Mouse (Mus musculus) intestine, postnatal 0 days (tissue): ENCODE data around the gene L3mbtl2. TPM values are rescaled to one million over a fixed set of nuclear protein-coding genes. Genes with fewer than 3 reads are reported as not detected.

Experiments used
- ATAC-seq: fragments of 200-750 bp; cut with Nextera tagmentation; 2 replicates; pipeline ENCODE4 v1.8.0; 2017; ENCODE audit warnings: mild to moderate bottlenecking, moderate TSS enrichment, moderate library complexity
- H3K27ac ChIP-seq: fragments of 300-500 bp; sonication (generic); 2 replicates; pipeline ENCODE4 v1.5.1; 2014; ENCODE audit warnings: mild to moderate bottlenecking, low read depth, low read length, moderate library complexity
- H3K27me3 ChIP-seq: fragments of 300-500 bp; sonication (generic); replicated peaks from 2 replicates; pipeline ENCODE4 v1.6.1; 2014; ENCODE audit warnings: low read length, mixed read lengths; ENCODE audit not compliant: control insufficient read depth, insufficient read depth
- H3K36me3 ChIP-seq: fragments of 300-500 bp; sonication (generic); 2 replicates; pipeline ENCODE4 v1.6.1; 2014; ENCODE audit warnings: mild to moderate bottlenecking, moderate library complexity; ENCODE audit not compliant: control insufficient read depth, insufficient read depth
- H3K4me1 ChIP-seq: fragments of 300-500 bp; sonication (generic); replicated peaks from 2 replicates; pipeline ENCODE4 v1.6.1; 2014; ENCODE audit warnings: antibody characterized with exemption, low read length, mixed read lengths; ENCODE audit not compliant: control insufficient read depth, insufficient read depth
- H3K4me2 ChIP-seq: fragments of 300-500 bp; sonication (generic); replicated peaks from 2 replicates; pipeline ENCODE4 v1.6.1; 2014; ENCODE audit warnings: low read depth, mild to moderate bottlenecking, moderate library complexity
- H3K4me3 ChIP-seq: fragments of 300-500 bp; sonication (generic); 2 replicates; pipeline ENCODE4 v1.5.1; 2014; ENCODE audit warnings: low read depth, low read length
- H3K9ac ChIP-seq: fragments of 300-500 bp; sonication (generic); 2 replicates; pipeline ENCODE4 v1.6.1; 2014; ENCODE audit warnings: mild to moderate bottlenecking, low read depth, low read length
- H3K9me3 ChIP-seq: fragments of 300-500 bp; sonication (generic); 2 replicates; pipeline ENCODE4 v1.6.1; 2016; ENCODE audit warnings: mixed run types; ENCODE audit not compliant: control insufficient read depth
- CTCF ChIP-seq: sonication (generic); IDR thresholded peaks from 2 replicates; pipeline ENCODE4 v1.5.1; 2016; ENCODE audit warnings: low read depth, mild to moderate bottlenecking, control low read depth, antibody characterized with exemption, moderate library complexity
- WGBS: fragments of 180-500 bp; shearing (Covaris S2); extraction: QIAGEN DNeasy Blood & Tissue Kit; methylation state at CpG from one replicate; pipeline ENCODE4 v1.1.7; 2014; 5-methylcytosine and 5-hydroxymethylcytosine counted together
- polyA plus RNA-seq: library from polyadenylated mRNA; unstranded; fragments of >200 nt; fragmentation: Nextera tagmentation; extraction: Ambion mirVana; gene quantifications from 2 replicates; pipeline ENCODE4 v1.2.1, GENCODE M21; 2015

Gene L3mbtl2
- polyA plus RNA-seq, 1 experiment from 2014 or later: 8.3 TPM

- 73% methylated on average over 4 of the region's 4 CpGs for WGBS
- Histone ChIP-seq H3K4me1 (no peaks in the 10 kb centered on the region), H3K36me3 (peaks cover 50% of the 10 kb centered on the region), H3K4me3 (no peak overlapping the region), H3K4me2 (no peak overlapping the region), H3K9me3 (no peaks in the 10 kb centered on the region), H3K27ac (no peak overlapping the region), H3K27me3 (no peaks in the 10 kb centered on the region), H3K9ac (no peak overlapping the region)
- TF ChIP-seq CTCF: peak; percentile 80
- no peak; the same call in 1 of the 2 replicates for ATAC-seq
Measured at GRCm38 (mm10) chr15:81670231-81670640, 6.5 kb downstream of the L3mbtl2 start.

GRCm38 (mm10) chr15:81676637-81677036, 12.9 kb downstream of the L3mbtl2 start:
- 69% methylated on average over 3 of the region's 3 CpGs for WGBS

DNA sequence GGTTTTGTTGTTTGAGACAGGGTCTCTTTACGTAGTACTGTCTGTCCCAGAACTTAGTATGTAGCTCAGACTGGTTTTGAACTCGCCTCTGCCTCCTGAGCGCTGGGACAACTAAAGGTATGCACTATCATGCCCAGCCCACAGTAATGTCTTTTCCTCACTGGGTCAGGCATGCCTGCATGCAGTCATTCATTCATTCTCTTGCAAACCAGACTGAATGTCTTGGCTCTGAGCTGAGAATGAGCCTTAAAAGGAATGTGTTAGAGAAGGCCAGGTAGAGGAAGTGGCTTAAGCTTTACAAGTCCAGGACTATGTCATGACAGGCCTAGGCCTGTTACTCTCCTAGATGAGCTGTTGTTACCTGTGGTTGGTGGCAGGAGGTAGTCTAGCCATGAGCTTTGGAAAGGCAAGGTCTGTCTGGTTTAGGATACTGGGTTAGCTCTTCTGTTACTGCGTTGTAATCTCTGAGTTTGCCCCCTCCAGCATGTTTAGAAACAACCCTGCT, 16.7 kb downstream of the L3mbtl2 start:
- H3K27ac ChIP-seq: no peak overlapping the region
- ATAC-seq: no peak
- peaks cover 71% of the 10 kb centered on the region for H3K36me3 ChIP-seq
- TF ChIP-seq CTCF: no peak
- H3K4me1 ChIP-seq: no peaks in the 10 kb centered on the region
- no peaks in the 10 kb centered on the region for H3K9me3 ChIP-seq
- H3K27me3 ChIP-seq: no peaks in the 10 kb centered on the region
- no peak overlapping the region for H3K4me2 ChIP-seq
- WGBS: 97% methylated on average over 4 of the region's 4 CpGs
- H3K9ac ChIP-seq: no peak overlapping the region
- no peak overlapping the region for H3K4me3 ChIP-seq

More at GRCm38 (mm10) chr15:81676637-81677036, 12.9 kb downstream of the L3mbtl2 start:
- no peak overlapping the region for H3K4me2 ChIP-seq
- no peak for TF ChIP-seq CTCF
- H3K9me3 ChIP-seq: no peaks in the 10 kb centered on the region
- H3K27ac ChIP-seq: no peak overlapping the region
- no peak overlapping the region for H3K9ac ChIP-seq
- no peaks in the 10 kb centered on the region for H3K27me3 ChIP-seq
- H3K4me1 ChIP-seq: no peaks in the 10 kb centered on the region
- no peak overlapping the region for H3K4me3 ChIP-seq
- ATAC-seq: no peak
- peaks cover 56% of the 10 kb centered on the region for H3K36me3 ChIP-seq

DNA sequence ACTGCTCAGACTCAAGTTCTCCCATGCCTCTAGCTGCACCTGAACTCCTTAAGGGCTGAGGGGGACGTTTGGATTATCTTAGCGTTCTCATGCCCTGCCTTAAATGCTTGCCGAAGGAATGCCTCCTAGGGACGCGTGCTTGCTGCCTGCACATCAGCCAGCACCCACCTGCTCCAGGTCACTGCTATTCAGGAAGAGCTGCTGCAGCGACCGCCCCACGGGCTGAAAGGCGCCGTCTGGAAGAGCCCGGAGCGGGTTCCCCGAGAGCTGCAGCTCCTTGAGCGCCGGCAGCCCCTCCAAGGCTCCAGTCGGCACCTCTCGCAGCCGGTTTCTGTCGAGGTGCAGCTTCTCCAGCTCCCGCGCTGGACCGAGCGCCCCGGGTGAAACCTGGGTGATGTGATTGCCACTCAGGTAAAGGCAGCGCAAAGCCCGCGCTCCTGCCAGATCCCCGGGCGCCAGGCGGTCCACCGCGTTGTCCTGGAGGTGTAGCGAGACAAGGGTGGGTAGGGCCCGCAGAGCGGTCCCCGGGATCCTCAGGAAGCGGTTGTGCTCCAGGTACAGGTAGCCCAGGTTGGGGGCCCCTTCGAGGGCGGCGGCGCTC, 29.8 kb downstream of the L3mbtl2 start:
- Histone ChIP-seq H3K36me3 (no peaks in the 10 kb centered on the region; the same call in 1 of the 2 replicates), H3K4me1 (0 out of 2 replicates have a peak, but pooled peaks cover 6% of the 10 kb centered on the region), H3K4me3 (peak overlapping the region; percentile 43), H3K4me2 (peak overlapping the region; percentile 83), H3K9ac (peak overlapping the region; percentile 17; the same call in 1 of the 2 replicates), H3K9me3 (no peaks in the 10 kb centered on the region), H3K27ac (no peak overlapping the region), H3K27me3 (peaks cover 41% of the 10 kb centered on the region)
- no peak for TF ChIP-seq CTCF
- 4% methylated on average over 41 of the region's 41 CpGs for WGBS
- peak; percentile 39 for ATAC-seq

DNA sequence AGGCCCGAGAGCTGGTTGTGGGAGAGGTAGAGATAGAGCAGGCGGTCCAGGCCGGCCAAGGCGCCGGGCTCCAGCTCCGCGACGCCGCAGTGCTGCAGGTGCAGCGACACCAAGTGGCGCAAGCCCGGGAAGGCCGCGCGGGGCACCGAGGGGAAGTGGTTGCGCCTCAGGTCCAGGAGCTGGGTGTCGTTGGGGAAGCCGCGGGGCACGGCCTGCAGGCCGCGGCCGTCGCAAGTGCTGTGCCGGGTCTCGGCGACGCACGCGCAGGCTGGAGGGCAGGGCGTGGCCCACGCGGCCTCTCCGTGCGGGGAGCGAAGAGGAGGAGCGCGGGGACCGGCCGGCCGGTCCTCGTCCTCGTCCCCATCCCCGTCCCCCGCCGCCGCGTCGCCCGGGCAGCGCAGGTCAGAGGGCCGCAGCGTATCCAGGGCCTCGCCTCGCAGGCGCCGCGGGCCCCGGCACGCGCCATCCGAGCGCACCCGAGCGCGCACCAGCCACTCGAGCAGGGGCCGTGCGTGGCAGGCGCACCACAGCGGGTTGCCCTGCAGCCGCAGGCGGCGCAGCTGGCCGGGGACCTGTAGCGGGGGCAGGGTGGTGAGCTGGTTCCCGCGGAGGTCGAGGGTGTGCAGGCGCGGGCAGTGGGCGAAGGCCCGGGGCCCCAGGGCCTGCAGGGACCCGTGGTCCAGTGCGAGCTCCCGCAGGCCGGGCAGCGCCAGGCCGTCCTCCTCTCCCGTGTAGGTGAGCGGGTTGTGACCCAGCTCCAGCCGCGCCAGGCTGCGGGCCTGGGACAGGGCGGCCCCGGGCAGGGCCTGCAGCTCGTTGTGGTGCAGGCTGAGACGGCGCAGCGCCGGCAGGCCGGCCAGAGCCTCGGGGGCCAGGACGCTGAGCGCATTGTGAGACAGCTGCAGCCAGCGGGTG, 30.5 kb downstream of the L3mbtl2 start:
- no peak overlapping the region for H3K27ac ChIP-seq
- ATAC-seq: peak; percentile 73
- TF ChIP-seq CTCF: peak; percentile 84
- H3K27me3 ChIP-seq: peaks cover 41% of the 10 kb centered on the region
- H3K4me3 ChIP-seq: peak overlapping the region; percentile 43
- H3K9me3 ChIP-seq: no peaks in the 10 kb centered on the region
- WGBS: under 1% methylated on average over 96 of the region's 107 CpGs
- H3K4me1 ChIP-seq: 0 out of 2 replicates have a peak, but pooled peaks cover 6% of the 10 kb centered on the region
- H3K4me2 ChIP-seq: peak overlapping the region; percentile 83
- H3K9ac ChIP-seq: peak overlapping the region; percentile 52
- H3K36me3 ChIP-seq: no peaks in the 10 kb centered on the region; the same call in 1 of the 2 replicates

DNA sequence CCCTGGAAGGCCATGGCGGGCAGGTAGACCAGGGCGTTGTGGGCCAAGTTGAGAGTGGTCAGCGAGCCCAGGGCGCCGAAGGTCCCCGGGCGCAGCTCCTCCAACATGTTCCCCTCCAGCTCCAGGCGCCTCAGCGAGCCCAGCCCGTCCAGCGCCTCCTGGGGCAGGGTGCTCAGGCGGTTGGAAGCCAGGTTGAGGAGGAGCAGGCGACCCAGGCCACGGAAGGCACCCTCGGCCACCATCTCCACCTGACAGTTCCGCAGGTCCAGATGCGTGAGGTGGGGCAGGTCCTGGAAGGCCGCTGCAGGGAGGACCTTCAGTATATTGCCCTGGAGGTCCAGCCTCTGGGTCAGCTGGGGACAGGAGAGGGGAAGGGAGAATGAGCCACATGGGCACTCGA, 31.2 kb downstream of the L3mbtl2 start:
- Histone ChIP-seq H3K4me1 (0 out of 2 replicates have a peak, but pooled peaks cover 6% of the 10 kb centered on the region), H3K4me2 (peak overlapping the region; percentile 83), H3K9ac (peak overlapping the region; percentile 52), H3K9me3 (no peaks in the 10 kb centered on the region), H3K4me3 (peak overlapping the region; percentile 43), H3K27ac (no peak overlapping the region), H3K27me3 (peaks cover 41% of the 10 kb centered on the region), H3K36me3 (no peaks in the 10 kb centered on the region; the same call in 1 of the 2 replicates)
- no peak for ATAC-seq
- WGBS: 39% methylated on average over 19 of the region's 19 CpGs
- TF ChIP-seq CTCF: no peak
